Mouse (Mus musculus): ENCODE results near the gene Grb2. TPM values are rescaled to one million over a fixed set of nuclear protein-coding genes. Genes with fewer than 3 reads are reported as not detected.
"Not testable (repeated sequence)": the region's sequence is repeated elsewhere in the genome, so short reads cannot be mapped to it uniquely, and the experiment has no call there.

Grb2 gene
- polyA plus RNA-seq, 1 experiment, result 42.6 TPM

DNA sequence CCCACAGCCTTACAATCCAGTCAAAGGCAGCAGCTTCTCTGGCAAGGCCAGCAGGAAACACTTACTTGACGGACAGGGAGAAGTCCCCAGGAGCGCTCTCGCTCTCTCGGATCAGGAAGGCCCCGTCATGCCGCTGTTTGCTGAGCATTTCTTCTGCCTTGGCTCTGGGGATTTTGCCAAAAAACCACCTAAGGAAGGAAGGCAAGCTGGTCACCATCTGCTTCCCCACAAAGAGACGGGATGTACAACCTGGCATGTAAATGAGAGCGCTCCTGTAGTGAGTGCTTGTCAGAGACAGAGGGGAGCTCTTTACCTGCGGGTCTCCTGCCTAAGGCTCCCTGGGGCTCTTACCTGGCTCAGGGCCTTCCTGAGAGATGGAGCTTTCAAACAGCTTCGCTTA is 58.7 kb downstream of the Grb2 start:
- Histone ChIP-seq H3K4me1 (ENCODE audit: control insufficient read depth, insufficient read depth, low read length) (no peaks in the 10 kb centered on the region), H3K27ac (ENCODE audit: insufficient read depth, low read depth, low read length) (no peak overlapping the region), H3K4me3 (ENCODE audit: insufficient read depth, low read depth, low read length) (no peak overlapping the region), H3K27me3 (replicated peaks; ENCODE audit: control insufficient read depth, insufficient read depth, low read length) (no peaks in the 10 kb centered on the region), H3K36me3 (ENCODE audit: control insufficient read depth, insufficient read depth, low read length) (no peaks in the 10 kb centered on the region; the same call in 1 of the 2 replicates)
- TF ChIP-seq POLR2A (IDR thresholded peaks at IDR 0.05; ENCODE audit: low read depth, low read length), result no peak
- TF ChIP-seq CTCF (conservative IDR thresholded peaks at IDR 0.05; ENCODE audit: insufficient read depth, insufficient read length, low read depth, low read length), result no peak
- WGBS, result 66% methylated on average over 10 of the region's 10 CpGs
- peak; percentile 48 for DNase-seq

DNA sequence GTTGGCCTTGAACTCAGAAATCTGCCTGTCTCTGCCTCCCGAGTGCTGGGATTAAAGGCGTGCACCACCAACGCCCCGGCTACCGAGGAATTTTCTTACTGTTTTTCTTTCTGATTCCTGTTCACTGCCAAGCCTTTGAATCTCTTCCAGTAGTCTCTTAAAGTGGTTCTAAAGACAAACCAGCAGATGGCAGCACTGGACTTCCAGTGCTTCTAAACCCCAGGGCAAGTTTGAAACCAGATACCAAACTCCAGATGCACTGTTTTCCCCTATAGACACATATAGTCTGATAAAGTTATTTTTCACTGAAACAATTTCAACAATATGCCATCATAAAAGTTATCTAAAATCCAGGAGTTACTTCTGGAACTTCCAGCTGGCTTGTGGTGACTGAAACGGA is 60.9 kb downstream of the Grb2 start:
- H3K4me1 ChIP-seq (ENCODE audit: control insufficient read depth, insufficient read depth, low read length), result no peaks in the 10 kb centered on the region
- WGBS, result 24% methylated on average over 6 of the region's 6 CpGs
- H3K4me3 ChIP-seq (ENCODE audit: insufficient read depth, low read depth, low read length), result no peak overlapping the region
- DNase-seq, result peak; percentile 76
- H3K27me3 ChIP-seq (replicated peaks; ENCODE audit: control insufficient read depth, insufficient read depth, low read length), result no peaks in the 10 kb centered on the region
- TF ChIP-seq POLR2A (IDR thresholded peaks at IDR 0.05; ENCODE audit: low read depth, low read length), result no peak
- peak; percentile 55 for TF ChIP-seq CTCF (conservative IDR thresholded peaks at IDR 0.05; ENCODE audit: insufficient read depth, insufficient read length, low read depth, low read length)
- no peak overlapping the region for H3K27ac ChIP-seq (ENCODE audit: insufficient read depth, low read depth, low read length)
- no peaks in the 10 kb centered on the region for H3K36me3 ChIP-seq (ENCODE audit: control insufficient read depth, insufficient read depth, low read length)

DNA sequence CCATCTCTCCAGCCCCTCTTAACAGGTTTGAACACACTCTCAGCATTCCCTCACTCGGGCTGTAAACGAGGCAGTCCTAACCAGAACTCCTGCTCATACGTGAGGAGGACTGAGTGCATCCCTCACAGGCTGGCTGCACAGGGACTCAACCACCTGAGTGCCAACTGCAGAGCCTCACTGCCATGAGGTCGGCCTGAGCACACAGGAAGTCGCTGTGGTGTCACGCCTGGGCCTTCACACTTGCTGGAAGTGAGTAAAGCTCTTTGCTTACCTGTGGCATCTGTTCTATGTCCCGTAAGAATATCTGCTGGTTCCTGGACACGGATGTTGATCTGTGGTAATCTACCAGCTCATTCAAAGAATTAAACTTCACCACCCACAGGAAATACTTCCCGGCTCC is 62.0 kb downstream of the Grb2 start:
- Histone ChIP-seq H3K36me3 (ENCODE audit: control insufficient read depth, insufficient read depth, low read length) (no peaks in the 10 kb centered on the region), H3K4me3 (ENCODE audit: insufficient read depth, low read depth, low read length) (no peak overlapping the region), H3K27ac (ENCODE audit: insufficient read depth, low read depth, low read length) (no peak overlapping the region), H3K27me3 (replicated peaks; ENCODE audit: control insufficient read depth, insufficient read depth, low read length) (no peaks in the 10 kb centered on the region), H3K4me1 (ENCODE audit: control insufficient read depth, insufficient read depth, low read length) (no peaks in the 10 kb centered on the region)
- WGBS, result 87% methylated on average over 9 of the region's 9 CpGs
- DNase-seq, result no peak
- TF ChIP-seq CTCF (conservative IDR thresholded peaks at IDR 0.05; ENCODE audit: insufficient read depth, insufficient read length, low read depth, low read length) (no peak), POLR2A (IDR thresholded peaks at IDR 0.05; ENCODE audit: low read depth, low read length) (no peak)

DNA sequence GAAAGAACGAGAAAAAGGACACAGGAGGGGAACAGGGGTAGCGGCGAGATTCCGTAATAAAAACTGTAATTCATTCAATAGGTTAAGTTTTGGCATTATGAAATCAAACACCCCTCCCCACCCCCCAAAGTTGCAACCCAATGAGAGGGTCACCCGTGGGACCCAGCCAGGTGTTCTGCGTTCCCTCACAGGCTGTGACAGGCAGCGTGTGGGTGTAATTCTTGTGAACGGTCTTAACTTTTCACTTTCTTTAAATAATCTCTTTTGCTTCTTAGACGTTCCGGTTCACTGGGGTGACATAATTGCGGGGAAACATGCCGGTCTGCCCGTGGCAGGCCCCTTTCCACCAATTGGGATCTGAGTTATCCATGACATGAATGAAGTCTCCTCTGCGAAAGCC is 62.9 kb downstream of the Grb2 start:
- WGBS, result 59% methylated on average over 14 of the region's 14 CpGs
- H3K4me3 ChIP-seq (ENCODE audit: insufficient read depth, low read depth, low read length); H3K36me3 ChIP-seq (ENCODE audit: control insufficient read depth, insufficient read depth, low read length); H3K4me1 ChIP-seq (ENCODE audit: control insufficient read depth, insufficient read depth, low read length); DNase-seq; H3K27me3 ChIP-seq (replicated peaks; ENCODE audit: control insufficient read depth, insufficient read depth, low read length); H3K27ac ChIP-seq (ENCODE audit: insufficient read depth, low read depth, low read length): not testable (repeated sequence)

DNA sequence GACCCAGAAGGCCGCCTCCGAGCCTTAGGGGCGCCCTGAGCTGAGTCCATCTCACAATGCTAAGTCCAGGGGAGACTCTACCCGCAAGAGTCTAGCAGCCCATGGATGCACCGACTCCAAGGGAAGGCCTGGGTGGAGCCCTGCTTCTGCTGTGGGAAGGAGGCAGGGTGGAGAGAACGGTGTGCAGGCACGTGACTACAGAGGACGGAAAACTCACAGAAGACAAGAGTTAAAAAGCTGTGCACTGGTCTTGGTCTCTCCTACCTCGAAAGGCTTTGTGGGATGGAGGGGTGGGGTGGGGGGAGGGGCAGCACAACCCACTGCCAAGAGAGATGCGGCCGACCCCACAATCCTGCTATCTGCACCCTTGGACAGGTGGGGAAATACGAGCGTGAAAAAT is 64.1 kb downstream of the Grb2 start:
- no peak for DNase-seq
- H3K27me3 ChIP-seq (replicated peaks; ENCODE audit: control insufficient read depth, insufficient read depth, low read length), result no peaks in the 10 kb centered on the region
- TF ChIP-seq CTCF (conservative IDR thresholded peaks at IDR 0.05; ENCODE audit: insufficient read depth, insufficient read length, low read depth, low read length) (no peak), POLR2A (IDR thresholded peaks at IDR 0.05; ENCODE audit: low read depth, low read length) (no peak)
- no peak overlapping the region for H3K27ac ChIP-seq (ENCODE audit: insufficient read depth, low read depth, low read length)
- no peak overlapping the region for H3K4me3 ChIP-seq (ENCODE audit: insufficient read depth, low read depth, low read length)
- no peaks in the 10 kb centered on the region for H3K4me1 ChIP-seq (ENCODE audit: control insufficient read depth, insufficient read depth, low read length)
- WGBS, result 95% methylated on average over 13 of the region's 13 CpGs
- no peaks in the 10 kb centered on the region for H3K36me3 ChIP-seq (ENCODE audit: control insufficient read depth, insufficient read depth, low read length)

DNA sequence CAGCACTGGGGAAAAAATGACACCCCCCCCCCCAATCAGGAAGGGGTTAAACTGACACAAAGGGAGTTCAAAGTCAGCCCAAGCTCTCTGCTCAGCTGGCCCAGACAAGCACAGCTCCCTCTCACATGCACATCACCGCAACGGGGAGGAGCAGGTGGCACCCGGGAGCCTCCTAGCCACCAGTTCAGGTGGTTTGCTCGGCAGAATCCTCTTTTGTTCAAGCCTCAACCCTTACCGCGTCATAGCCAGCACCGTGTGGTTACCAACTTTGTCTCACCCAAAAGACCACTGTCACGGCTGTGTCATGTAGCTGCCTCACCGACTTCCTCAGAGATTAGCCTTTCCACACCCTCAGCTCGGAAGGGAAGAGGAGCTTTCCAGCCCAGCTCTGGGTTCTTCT is 65.1 kb downstream of the Grb2 start:
- H3K36me3 ChIP-seq (ENCODE audit: control insufficient read depth, insufficient read depth, low read length), result no peaks in the 10 kb centered on the region
- 84% methylated on average over 10 of the region's 10 CpGs for WGBS
- no peak for TF ChIP-seq POLR2A (IDR thresholded peaks at IDR 0.05; ENCODE audit: low read depth, low read length)
- TF ChIP-seq CTCF (conservative IDR thresholded peaks at IDR 0.05; ENCODE audit: insufficient read depth, insufficient read length, low read depth, low read length), result no peak
- H3K4me3 ChIP-seq (ENCODE audit: insufficient read depth, low read depth, low read length), result no peak overlapping the region
- H3K27me3 ChIP-seq (replicated peaks; ENCODE audit: control insufficient read depth, insufficient read depth, low read length), result no peaks in the 10 kb centered on the region
- no peaks in the 10 kb centered on the region for H3K4me1 ChIP-seq (ENCODE audit: control insufficient read depth, insufficient read depth, low read length)
- DNase-seq, result no peak
- no peak overlapping the region for H3K27ac ChIP-seq (ENCODE audit: insufficient read depth, low read depth, low read length)

DNA sequence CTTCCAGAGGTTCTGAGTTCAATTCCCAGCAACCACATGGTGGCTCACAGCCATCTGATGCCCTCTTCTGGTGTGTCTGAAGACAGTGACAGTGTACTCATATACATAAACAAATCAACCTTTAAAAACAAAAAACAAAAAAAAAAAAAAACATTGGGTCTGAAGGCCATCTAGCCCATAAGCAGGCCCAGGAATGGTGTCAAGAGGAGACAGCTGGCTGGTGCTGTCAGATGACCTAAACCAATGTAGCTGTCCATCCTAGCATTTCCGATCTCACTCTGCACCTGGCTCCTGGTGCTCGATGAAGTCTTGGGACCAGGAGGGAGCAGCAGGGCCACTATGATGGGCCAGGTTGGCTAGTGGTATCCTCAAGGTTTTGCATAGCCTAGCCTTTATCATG is 65.7 kb downstream of the Grb2 start:
- Histone ChIP-seq H3K27ac (ENCODE audit: insufficient read depth, low read depth, low read length) (no peak overlapping the region), H3K4me1 (ENCODE audit: control insufficient read depth, insufficient read depth, low read length) (no peaks in the 10 kb centered on the region), H3K27me3 (replicated peaks; ENCODE audit: control insufficient read depth, insufficient read depth, low read length) (no peaks in the 10 kb centered on the region), H3K4me3 (ENCODE audit: insufficient read depth, low read depth, low read length) (no peak overlapping the region), H3K36me3 (ENCODE audit: control insufficient read depth, insufficient read depth, low read length) (no peaks in the 10 kb centered on the region)
- TF ChIP-seq CTCF (conservative IDR thresholded peaks at IDR 0.05; ENCODE audit: insufficient read depth, insufficient read length, low read depth, low read length) (no peak), POLR2A (IDR thresholded peaks at IDR 0.05; ENCODE audit: low read depth, low read length) (no peak)
- 91% methylated on average over 2 of the region's 2 CpGs for WGBS
- no peak for DNase-seq

DNA sequence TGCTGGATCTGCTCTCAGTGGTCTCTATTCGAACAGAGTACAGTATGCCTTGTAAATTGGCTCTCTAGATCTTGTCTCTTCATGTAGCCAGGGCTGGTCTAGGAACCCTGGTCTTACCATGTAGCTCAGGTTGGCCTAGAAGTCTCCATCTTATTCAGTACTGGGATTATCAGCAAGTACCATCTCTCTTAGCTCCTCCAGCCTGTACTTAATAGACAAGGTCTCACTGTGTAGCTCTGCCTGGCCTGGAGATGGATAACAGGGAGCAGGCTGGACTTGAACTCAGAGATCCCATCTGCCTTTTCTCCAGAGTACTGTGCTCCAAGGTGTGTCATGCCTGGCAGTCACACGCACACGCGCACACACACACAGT is 66.7 kb downstream of the Grb2 start:
- H3K4me3 ChIP-seq (ENCODE audit: insufficient read depth, low read depth, low read length), result no peak overlapping the region
- WGBS, result 84% methylated on average over 4 of the region's 4 CpGs
- H3K27ac ChIP-seq (ENCODE audit: insufficient read depth, low read depth, low read length), result no peak overlapping the region
- no peak for TF ChIP-seq CTCF (conservative IDR thresholded peaks at IDR 0.05; ENCODE audit: insufficient read depth, insufficient read length, low read depth, low read length)
- no peak for TF ChIP-seq POLR2A (IDR thresholded peaks at IDR 0.05; ENCODE audit: low read depth, low read length)
- H3K36me3 ChIP-seq (ENCODE audit: control insufficient read depth, insufficient read depth, low read length), result no peaks in the 10 kb centered on the region
- H3K27me3 ChIP-seq (replicated peaks; ENCODE audit: control insufficient read depth, insufficient read depth, low read length), result no peaks in the 10 kb centered on the region
- DNase-seq, result no peak
- H3K4me1 ChIP-seq (ENCODE audit: control insufficient read depth, insufficient read depth, low read length), result no peaks in the 10 kb centered on the region
